Mouse (Mus musculus) cerebellum, adult (tissue): Measurements from ENCODE around the gene Vsig10l.

Experiments used
- ATAC-seq: cut with Nextera tagmentation; 2 replicates; pipeline ENCODE4 v1.9.2; 2017; ENCODE audit warnings: mild to moderate bottlenecking, moderate library complexity, mixed read lengths; ENCODE audit not compliant: insufficient number of reproducible peaks, low FRiP score, low TSS enrichment

Gene Vsig10l

GRCm38 (mm10) chr7:43515076-43515475 is 52.1 kb downstream of the Vsig10l start:
- ATAC-seq: no peak

GRCm38 (mm10) chr7:43518341-43518740 is 55.4 kb downstream of the Vsig10l start:
- peak; percentile 49; the same call in 1 of the 2 replicates for ATAC-seq
